Comparison of ENCODE assay signal across 9 mouse cellular contexts in genomic region chr14:15881284-15881683, GRCm38 (mm10).
DNase-seq lines count a peak whose midpoint lies in the region; ATAC-seq and TF ChIP-seq lines count a peak whose summit lies in the region.
"Had no signal": no experiment of that assay in that cellular context is flagged by ENCODE, and none has a peak within 500 bp of the region (broad histone marks: within the 10 kb centered on the region; RNA-seq: fewer than 3 reads in every experiment).

No protein-coding gene starts in this region.

- H3K9me3 ChIP-seq in hindbrain, postnatal 0 days (ENCODE audit: low read length) = no peaks in the 10 kb centered on the region
- H3K9me3 ChIP-seq in liver, embryonic 14.5 days (ENCODE audit: control insufficient read depth, low read length) = no peaks in the 10 kb centered on the region
- H3K9me3 ChIP-seq: heart, embryonic 15.5 days had no signal

- H3K9ac ChIP-seq in hindbrain, postnatal 0 days (replicated peaks; ENCODE audit: low read length) = no peak overlapping the region
- no peak overlapping the region for H3K9ac ChIP-seq in liver, embryonic 14.5 days (replicated peaks)
- H3K9ac ChIP-seq: heart, embryonic 15.5 days had no signal

- DNase-seq in adrenal gland, adult (ENCODE audit: inconsistent age in 2 of 2, low spot score in 1 of 2) = peak; percentile 31 to 76
- DNase-seq in adrenal gland, postnatal 4 days (ENCODE audit: low spot score in 2 of 2) = no peak
- peak; percentile 6 for DNase-seq in ovary, postnatal 14 days (ENCODE audit: low spot score)
- DNase-seq in ovary, postnatal 10 days (ENCODE audit: low spot score) = no peak
- DNase-seq in hindbrain, postnatal 0 days (ENCODE audit: low spot score) = peak; percentile 23
- no peak for DNase-seq in liver, embryonic 14.5 days (ENCODE audit: low read depth in 3 of 3, low spot score in 3 of 3)
- DNase-seq in right cerebral cortex, postnatal 4 days = peak; percentile 5

- TF ChIP-seq EP300 in liver, embryonic 14.5 days (IDR thresholded peaks at IDR 0.05; ENCODE audit: low read depth) = no peak

- WGBS in hindbrain, postnatal 0 days = 74% methylated on average over 1 of the region's 1 CpGs
- 33% methylated on average over 1 of the region's 1 CpGs for WGBS in liver, embryonic 14.5 days (ENCODE audit: insufficient replicate concordance)

- H3K27ac ChIP-seq in cortical plate, adult 2 months (ENCODE audit: insufficient read depth, low read length) = no peak overlapping the region
- H3K27ac ChIP-seq in hindbrain, postnatal 0 days = no peak overlapping the region
- H3K27ac ChIP-seq in liver, embryonic 14.5 days = no peak overlapping the region
- H3K27ac ChIP-seq: heart, embryonic 15.5 days had no signal

- H3K27me3 ChIP-seq in hindbrain, postnatal 0 days (ENCODE audit: insufficient read depth, low read length) = no peaks in the 10 kb centered on the region
- H3K27me3 ChIP-seq in liver, embryonic 14.5 days (ENCODE audit: control insufficient read depth, insufficient read depth, low read length) = no peaks in the 10 kb centered on the region
- H3K27me3 ChIP-seq: heart, embryonic 15.5 days had no signal

- ATAC-seq in hindbrain, postnatal 0 days = no peak
- ATAC-seq in liver, embryonic 14.5 days (ENCODE audit: insufficient read depth) = no peak

- no peak for TF ChIP-seq POLR2A in cortical plate, adult 2 months (IDR thresholded peaks at IDR 0.05; ENCODE audit: extremely low read depth, insufficient read depth, low read length)

- no peak overlapping the region for H3K4me3 ChIP-seq in cortical plate, adult 2 months (ENCODE audit: insufficient read depth, low read length)
- H3K4me3 ChIP-seq in hindbrain, postnatal 0 days (ENCODE audit: low read length) = no peak overlapping the region
- H3K4me3 ChIP-seq in liver, embryonic 14.5 days (ENCODE audit: insufficient read depth in 1 of 2, low read depth in 2 of 2, low read length in 2 of 2) = no peak overlapping the region
- H3K4me3 ChIP-seq: heart, embryonic 15.5 days had no signal

- H3K4me2 ChIP-seq in hindbrain, postnatal 0 days (ENCODE audit: low read depth, low read length) = no peak overlapping the region
- no peak overlapping the region for H3K4me2 ChIP-seq in liver, embryonic 14.5 days (ENCODE audit: low read depth)
- H3K4me2 ChIP-seq: heart, embryonic 15.5 days had no signal

- TF ChIP-seq CTCF in cortical plate, adult 2 months (IDR thresholded peaks at IDR 0.05; ENCODE audit: extremely low read depth, insufficient read depth, low read length) = peak; percentile 85
- TF ChIP-seq CTCF in hindbrain, postnatal 0 days (IDR thresholded peaks at IDR 0.05; ENCODE audit: low read depth) = peak; percentile 65
- TF ChIP-seq CTCF in liver, embryonic 14.5 days (IDR thresholded peaks at IDR 0.05; ENCODE audit: low read depth) = peak; percentile 56

- H3K4me1 ChIP-seq in cortical plate, adult 2 months (ENCODE audit: control insufficient read depth, insufficient read depth, low read length) = no peaks in the 10 kb centered on the region
- H3K4me1 ChIP-seq in hindbrain, postnatal 0 days (ENCODE audit: insufficient read depth, low read length) = no peaks in the 10 kb centered on the region
- H3K4me1 ChIP-seq in liver, embryonic 14.5 days (replicated peaks; ENCODE audit: control insufficient read depth in 2 of 2, insufficient read depth in 2 of 2, low read length in 1 of 2) = no peaks in the 10 kb centered on the region
- H3K4me1 ChIP-seq: heart, embryonic 15.5 days had no signal

- H3K36me3 ChIP-seq in hindbrain, postnatal 0 days (ENCODE audit: insufficient read depth, low read length) = no peaks in the 10 kb centered on the region
- no peaks in the 10 kb centered on the region for H3K36me3 ChIP-seq in liver, embryonic 14.5 days (replicated peaks; ENCODE audit: control insufficient read depth, insufficient read depth, low read depth)
- H3K36me3 ChIP-seq: heart, embryonic 15.5 days had no signal

Comparison
In these comparisons a context has a peak if more than half of its experiments do, and no peak if none do; other contexts are left out.
1. DNase-seq: peak in adrenal gland, adult (2 of 2), ovary, postnatal 14 days (single experiment), hindbrain, postnatal 0 days (single experiment) and right cerebral cortex, postnatal 4 days (single experiment); none in adrenal gland, postnatal 4 days (0 of 2), ovary, postnatal 10 days (single experiment) and liver, embryonic 14.5 days (0 of 3).
2. Peak in every context shown above with its lines, with median percentiles within 50 percentile points of each other: CTCF ChIP-seq.